Mouse (Mus musculus) liver, embryonic 14.5 days (tissue): Measurements from ENCODE around the gene Gramd1b. TPM values are rescaled to one million over a fixed set of nuclear protein-coding genes. Genes with fewer than 3 reads are reported as not detected.

Experiments
- ATAC-seq: fragments of 200-750 bp; cut with Nextera tagmentation; 2 replicates; pipeline ENCODE4 v1.8.0; 2017; ENCODE audit warnings: moderate number of reproducible peaks, mild to moderate bottlenecking, moderate library complexity; ENCODE audit not compliant: insufficient read depth
- DNase-seq, 3 experiments: peaks; one replicate each; pipeline ENCODE4 v3.0.0-alpha.2; 2012 to 2013; ENCODE audit warnings: low read depth in 3 of 3, low spot score in 3 of 3
- H3K27ac ChIP-seq: fragments of 300-500 bp; sonication (generic); 2 replicates; pipeline ENCODE4 v1.5.1; 2014; ENCODE audit warnings: moderate library complexity, mild to moderate bottlenecking, control low read depth, inconsistent platforms
- H3K27me3 ChIP-seq: fragments of 300-500 bp; sonication (generic); 2 replicates; pipeline ENCODE4 v1.6.1; 2014; ENCODE audit warnings: mild to moderate bottlenecking, low read length, moderate library complexity; ENCODE audit not compliant: control insufficient read depth, insufficient read depth
- H3K36me3 ChIP-seq: fragments of 300-500 bp; sonication (generic); replicated peaks from 2 replicates; pipeline ENCODE4 v1.6.1; 2014; ENCODE audit warnings: low read depth; ENCODE audit not compliant: control insufficient read depth, insufficient read depth
- H3K4me1 ChIP-seq, 2 experiments: fragments of 200-500 bp in 1 of 2; fragments of 300-500 bp in 1 of 2; sonication (generic) in 1 of 2; replicated peaks; 2 replicates each; pipeline ENCODE4 v1.6.1; 2012 to 2014; ENCODE audit warnings: antibody characterized with exemption in 1 of 2, inconsistent platforms in 1 of 2, low read length in 1 of 2; ENCODE audit not compliant: control insufficient read depth in 2 of 2, insufficient read depth in 2 of 2
- H3K4me2 ChIP-seq: fragments of 300-500 bp; sonication (generic); 2 replicates; pipeline ENCODE4 v1.6.1; 2014; ENCODE audit warnings: low read depth, mild to moderate bottlenecking, control low read depth, moderate library complexity
- H3K4me3 ChIP-seq, 2 experiments: fragments of 200-500 bp in 1 of 2; fragments of 300-500 bp in 1 of 2; sonication (generic) in 1 of 2; 2 replicates each; pipeline ENCODE4 v1.5.1; 2012 to 2014; ENCODE audit warnings: low read depth in 2 of 2, low read length in 2 of 2, mild to moderate bottlenecking in 2 of 2, control low read depth in 1 of 2, inconsistent platforms in 1 of 2, moderate library complexity in 1 of 2; ENCODE audit not compliant: insufficient read depth in 1 of 2
- H3K9ac ChIP-seq: fragments of 300-500 bp; sonication (generic); replicated peaks from 2 replicates; pipeline ENCODE4 v1.6.1; 2014; ENCODE audit warnings: mild to moderate bottlenecking, control low read depth, moderate library complexity
- H3K9me3 ChIP-seq: fragments of 300-500 bp; sonication (generic); 2 replicates; pipeline ENCODE4 v1.6.1; 2016; ENCODE audit warnings: low read length, mixed read lengths; ENCODE audit not compliant: control insufficient read depth
- CTCF ChIP-seq: IDR thresholded peaks from 2 replicates; pipeline ENCODE4 v1.5.1; 2016; ENCODE audit warnings: antibody characterized with exemption, low read depth, control low read depth
- EP300 ChIP-seq: IDR thresholded peaks from 2 replicates; pipeline ENCODE4 v1.6.1; 2016; ENCODE audit warnings: antibody characterized with exemption, low read depth
- WGBS: fragments of 180-500 bp; shearing (Covaris S2); extraction: QIAGEN DNeasy Blood & Tissue Kit; methylation state at CpG from one replicate; pipeline ENCODE4 v1.1.7; 2014; ENCODE audit not compliant: insufficient replicate concordance; 5-methylcytosine and 5-hydroxymethylcytosine counted together
- polyA plus RNA-seq, 2 experiments: library from polyadenylated mRNA; depleted of rRNA in 1 of 2; stranded (reverse) in 1 of 2; unstranded in 1 of 2; fragments of >200 nt; fragmentation: Nextera tagmentation in 1 of 2; extraction: Ambion mirVana in 1 of 2; gene quantifications; 2 replicates each; pipeline versions ENCODE4 v1.2.1 to v1.2.3; 2012 to 2014

The Gramd1b gene
- polyA plus RNA-seq, 2 experiments = 0.71 to 1.0 TPM

- Histone ChIP-seq H3K9me3 (no peaks in the 10 kb centered on the region), H3K4me3 (no peak overlapping the region), H3K36me3 (no peaks in the 10 kb centered on the region), H3K4me2 (no peak overlapping the region), H3K27me3 (no peaks in the 10 kb centered on the region), H3K4me1 (no peaks in the 10 kb centered on the region), H3K9ac (no peak overlapping the region), H3K27ac (no peak overlapping the region)
- DNase-seq = no peak
- 59% methylated on average over 7 of the region's 7 CpGs for WGBS
- TF ChIP-seq CTCF (no peak), EP300 (no peak)
- no peak for ATAC-seq
These were observed 9.0 kb downstream of the Gramd1b start for GRCm38 (mm10) chr9:40522156-40522555.

GRCm38 (mm10) chr9:40521097-40521496, 10.1 kb downstream of the Gramd1b start:
- H3K9ac ChIP-seq = no peak overlapping the region
- H3K4me2 ChIP-seq = no peak overlapping the region
- H3K27me3 ChIP-seq = no peaks in the 10 kb centered on the region
- WGBS = 48% methylated on average over 6 of the region's 6 CpGs
- DNase-seq = no peak
- ATAC-seq = no peak
- no peaks in the 10 kb centered on the region for H3K36me3 ChIP-seq
- H3K9me3 ChIP-seq = no peaks in the 10 kb centered on the region
- H3K4me3 ChIP-seq = no peak overlapping the region
- no peak for TF ChIP-seq EP300
- TF ChIP-seq CTCF = no peak
- H3K27ac ChIP-seq = no peak overlapping the region
- H3K4me1 ChIP-seq = no peaks in the 10 kb centered on the region

GRCm38 (mm10) chr9:40519294-40519693, 11.9 kb downstream of the Gramd1b start:
- Histone ChIP-seq H3K9me3 (no peaks in the 10 kb centered on the region), H3K9ac (no peak overlapping the region), H3K27me3 (no peaks in the 10 kb centered on the region), H3K4me3 (no peak overlapping the region), H3K36me3 (no peaks in the 10 kb centered on the region), H3K27ac (no peak overlapping the region), H3K4me1 (no peaks in the 10 kb centered on the region), H3K4me2 (no peak overlapping the region)
- ATAC-seq (no peak), DNase-seq (no peak)
- TF ChIP-seq EP300 (no peak), CTCF (no peak)
- WGBS = 45% methylated on average over 3 of the region's 3 CpGs

- Histone ChIP-seq H3K27ac (no peak overlapping the region), H3K9ac (no peak overlapping the region), H3K36me3 (no peaks in the 10 kb centered on the region), H3K4me3 (no peak overlapping the region), H3K9me3 (no peaks in the 10 kb centered on the region), H3K27me3 (no peaks in the 10 kb centered on the region), H3K4me1 (no peaks in the 10 kb centered on the region), H3K4me2 (no peak overlapping the region)
- 56% methylated on average over 2 of the region's 2 CpGs for WGBS
- TF ChIP-seq EP300 = no peak
- TF ChIP-seq CTCF = no peak
- DNase-seq = no peak
- ATAC-seq = no peak
These were observed 19.2 kb downstream of the Gramd1b start for GRCm38 (mm10) chr9:40511970-40512369.

- Histone ChIP-seq H3K4me2 (no peak overlapping the region), H3K9ac (no peak overlapping the region), H3K27me3 (no peaks in the 10 kb centered on the region), H3K36me3 (no peaks in the 10 kb centered on the region), H3K27ac (no peak overlapping the region), H3K4me3 (no peak overlapping the region), H3K4me1 (no peaks in the 10 kb centered on the region), H3K9me3 (no peaks in the 10 kb centered on the region)
- DNase-seq (no peak), ATAC-seq (no peak)
- 67% methylated on average over 6 of the region's 6 CpGs for WGBS
- TF ChIP-seq CTCF (no peak), EP300 (no peak)
These were observed 21.7 kb downstream of the Gramd1b start for GRCm38 (mm10) chr9:40509479-40509878.

- no peak overlapping the region for H3K4me3 ChIP-seq
- H3K9ac ChIP-seq = no peak overlapping the region
- TF ChIP-seq CTCF (no peak), EP300 (no peak)
- no peak overlapping the region for H3K27ac ChIP-seq
- DNase-seq (no peak), ATAC-seq (no peak)
- H3K4me2 ChIP-seq = no peak overlapping the region
- H3K9me3 ChIP-seq = no peaks in the 10 kb centered on the region
- H3K27me3 ChIP-seq = no peaks in the 10 kb centered on the region
- no peaks in the 10 kb centered on the region for H3K4me1 ChIP-seq
- H3K36me3 ChIP-seq = no peaks in the 10 kb centered on the region
- 15% methylated on average over 3 of the region's 3 CpGs for WGBS
These were observed 24.6 kb downstream of the Gramd1b start for GRCm38 (mm10) chr9:40506576-40506975.
